Mouse (Mus musculus) erythroblast, adult 5-6 weeks (primary cell): ENCODE measurements around the gene Pdp2. TPM values are rescaled to one million over a fixed set of nuclear protein-coding genes. Genes with fewer than 3 reads are reported as not detected.
"Not testable (repeated sequence)": the region's sequence is repeated elsewhere in the genome, so short reads cannot be mapped to it uniquely, and the experiment has no call there.

Experiments used
- ATAC-seq: replicated peaks from 2 replicates; pipeline ENCODE4 v1.8.0; 2016; ENCODE audit warnings: moderate number of reproducible peaks, mild to moderate bottlenecking, moderate TSS enrichment, inconsistent platforms; ENCODE audit not compliant: poor library complexity, low FRiP score, severe bottlenecking
- total RNA-seq, 2 experiments: library from RNA; stranded (forward) in 1 of 2; stranded (reverse) in 1 of 2; fragments of 150-400 nt in 1 of 2; fragments of 200-764, 138-1000 nt in 1 of 2; gene quantifications; 2 replicates each; pipeline versions ENCODE4 v1.2.3 to v1.2.4; 2015 to 2017; ENCODE audit warnings: low replicate concordance in 2 of 2

Gene Pdp2
- total RNA-seq (2015; ENCODE audit: low replicate concordance) (0.38 and 1.7 TPM in 2 replicates), total RNA-seq (2017; ENCODE audit: low replicate concordance) (0.98 and 1.3 TPM in 2 replicates)

DNA sequence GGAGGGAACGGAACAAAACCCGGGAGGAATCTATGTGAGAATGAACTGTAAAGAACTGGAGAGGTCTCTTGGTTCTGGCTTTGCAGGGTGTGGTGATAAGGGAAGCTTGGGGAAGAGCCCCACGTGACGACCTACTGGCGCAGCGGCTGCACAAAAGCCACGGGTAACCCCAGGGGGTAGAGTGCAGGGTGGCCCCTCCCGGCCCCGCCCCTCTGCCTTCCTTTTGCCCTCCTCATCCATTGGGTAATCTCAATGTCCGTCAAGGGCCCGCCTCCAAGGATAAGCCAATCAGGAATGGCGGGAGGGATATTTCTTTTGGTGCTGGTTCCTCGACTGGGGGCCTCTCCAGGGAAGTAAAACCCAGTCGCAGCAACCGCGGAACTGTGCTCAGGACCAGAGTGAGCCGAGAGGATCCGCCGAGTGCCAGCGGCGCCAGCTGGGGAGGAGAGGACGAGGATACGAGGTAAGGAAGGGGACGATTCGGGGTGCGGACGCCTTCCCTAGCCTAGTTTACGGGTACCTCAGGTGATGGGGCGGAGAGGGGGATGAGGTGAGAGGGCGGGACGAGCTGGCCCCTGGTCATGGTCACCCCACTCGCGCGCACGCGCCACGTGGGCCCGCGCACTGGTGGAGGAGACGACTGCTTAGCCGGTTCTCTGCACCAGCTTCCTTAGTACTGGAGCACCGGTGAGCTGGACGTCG is at the start of gene Pdp2:
Pdp2 (plus strand) TSS at position 319 of the 702 bp plus-strand sequence.
- peak; percentile 93 for ATAC-seq

DNA sequence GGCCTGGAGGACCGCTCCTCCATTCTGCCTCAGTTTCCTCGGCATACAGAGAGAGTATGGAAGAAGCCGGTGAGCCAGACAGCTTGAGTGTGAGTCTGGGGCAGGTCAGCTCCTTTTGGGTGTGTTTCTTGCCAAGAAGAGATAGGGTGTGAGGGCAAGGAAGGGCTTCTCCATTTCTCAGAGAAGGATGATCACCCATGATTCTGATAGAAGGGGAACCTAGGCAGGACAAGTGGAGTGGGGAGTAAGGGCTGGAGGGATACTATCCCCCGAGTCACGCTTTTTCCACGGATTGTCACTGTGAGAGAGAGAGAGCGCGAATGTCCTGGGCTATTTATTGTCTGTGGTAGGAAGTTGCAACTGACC is 49.8 kb upstream of the Pdp2 start:
- ATAC-seq: no peak

- no peak for ATAC-seq
These were observed 49.1 kb upstream of the Pdp2 start for GRCm38 (mm10) chr8:104542160-104542559.

DNA sequence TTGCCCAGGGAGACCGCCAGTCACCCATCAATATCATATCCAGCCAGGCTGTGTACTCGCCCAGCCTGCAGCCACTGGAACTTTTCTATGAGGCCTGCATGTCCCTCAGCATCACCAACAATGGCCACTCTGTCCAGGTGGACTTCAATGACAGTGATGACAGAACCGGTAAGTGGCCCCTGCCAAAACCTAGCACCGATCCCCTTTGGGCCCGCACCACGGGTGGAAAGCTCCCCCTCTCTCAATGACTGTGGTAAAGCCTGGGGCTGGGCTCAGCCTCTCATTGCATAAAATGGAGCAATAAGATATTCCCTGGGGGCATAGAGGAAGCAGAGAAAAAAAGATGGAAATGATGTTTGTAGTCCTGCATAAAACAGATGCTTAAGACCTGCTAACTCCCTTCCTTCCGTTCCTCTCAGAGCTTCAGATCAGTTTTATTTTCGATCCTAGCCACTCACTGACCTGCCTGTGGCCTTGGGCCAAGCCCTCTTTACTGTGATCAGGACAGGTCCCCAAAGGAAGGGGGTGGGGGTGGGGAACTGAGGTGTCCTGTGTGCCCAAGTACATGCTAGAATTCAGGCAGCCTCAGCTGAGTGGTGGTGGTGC is 47.7 kb upstream of the Pdp2 start:
- ATAC-seq: no peak

DNA sequence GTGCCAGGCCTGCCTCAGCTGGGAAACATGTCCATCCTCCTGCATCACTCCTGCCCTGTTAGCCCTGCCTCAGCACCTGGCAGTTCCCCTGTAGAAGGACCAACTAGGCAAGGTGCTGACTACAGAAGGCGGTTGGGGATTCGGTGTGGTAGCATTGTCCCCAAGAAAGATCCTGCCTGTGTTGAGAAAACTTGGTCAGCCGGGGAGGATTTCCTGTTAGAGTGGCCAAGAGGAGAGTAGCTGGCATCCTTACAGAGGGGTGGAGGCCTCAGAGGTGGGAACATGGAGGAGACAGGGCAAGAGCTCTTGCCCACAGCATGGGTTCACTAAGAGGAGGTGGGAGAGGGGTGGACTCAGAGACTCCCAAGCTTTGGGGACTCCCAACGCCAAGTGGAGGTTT is 36.1 kb upstream of the Pdp2 start:
- no peak for ATAC-seq

DNA sequence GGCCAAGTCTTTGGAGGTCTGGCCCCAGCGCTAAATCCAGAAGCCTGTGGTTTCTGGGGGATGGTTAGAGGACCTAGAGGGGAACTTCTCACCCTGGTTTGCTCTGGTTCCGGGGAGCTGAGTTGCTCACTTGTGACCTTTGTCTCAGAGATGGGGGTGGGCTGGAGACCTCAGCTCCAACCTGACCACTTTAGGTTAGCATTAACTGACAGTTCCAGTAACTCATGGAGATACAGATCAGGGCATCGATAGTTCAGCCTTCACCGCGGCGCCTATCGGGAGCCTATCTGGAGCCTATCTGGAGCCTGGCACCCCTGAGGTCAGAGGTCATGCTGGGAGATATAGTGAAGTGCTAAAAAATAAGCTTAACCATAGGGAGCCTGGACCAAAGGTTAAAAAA is 34.0 kb upstream of the Pdp2 start:
- ATAC-seq: no peak

GRCm38 (mm10) chr8:104560731-104561130 is 30.5 kb upstream of the Pdp2 start:
- ATAC-seq: no peak

DNA sequence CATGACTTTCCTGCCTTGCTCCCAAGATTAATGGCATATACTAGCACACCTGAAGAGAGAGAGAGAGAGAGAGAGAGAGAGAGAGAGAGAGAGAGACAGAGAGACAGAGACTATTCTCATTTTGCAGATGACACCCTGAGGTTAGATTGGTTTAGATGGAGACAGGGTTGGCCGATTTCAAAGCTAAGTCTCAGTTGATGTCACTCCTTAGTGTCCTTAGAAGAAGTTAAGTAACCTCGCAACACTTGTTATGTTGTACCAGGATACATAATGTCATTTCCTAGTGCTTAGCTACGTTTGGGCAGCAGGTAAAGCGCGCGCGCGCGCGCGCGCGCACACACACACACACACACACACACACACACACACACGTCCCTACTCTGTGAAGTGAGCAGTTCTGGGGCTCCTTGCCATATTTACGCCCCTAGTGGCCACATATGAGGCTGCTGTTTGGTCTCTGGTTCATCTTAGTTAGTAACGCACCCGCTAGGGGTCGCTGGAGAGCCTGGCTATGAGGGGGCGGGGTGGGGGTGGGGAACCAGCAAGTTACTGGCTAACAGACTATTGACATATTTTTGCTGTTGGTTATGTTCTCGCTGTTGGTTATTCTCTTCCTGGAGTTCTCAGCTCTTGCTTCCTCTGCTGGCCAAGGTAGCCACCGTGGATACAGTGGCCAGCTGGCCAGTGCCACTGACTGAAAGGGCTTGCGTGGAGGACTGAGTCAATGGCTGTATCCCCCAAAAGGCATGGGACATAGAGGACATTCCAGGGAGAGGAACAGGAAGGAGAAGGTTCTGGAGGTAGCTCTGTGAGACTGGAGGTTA is 26.4 kb upstream of the Pdp2 start:
- peak; percentile 91 for ATAC-seq

GRCm38 (mm10) chr8:104565457-104565798 is 25.8 kb upstream of the Pdp2 start:
- ATAC-seq: no peak

- no peak for ATAC-seq
These were observed 21.7 kb upstream of the Pdp2 start for GRCm38 (mm10) chr8:104569559-104569958.

DNA sequence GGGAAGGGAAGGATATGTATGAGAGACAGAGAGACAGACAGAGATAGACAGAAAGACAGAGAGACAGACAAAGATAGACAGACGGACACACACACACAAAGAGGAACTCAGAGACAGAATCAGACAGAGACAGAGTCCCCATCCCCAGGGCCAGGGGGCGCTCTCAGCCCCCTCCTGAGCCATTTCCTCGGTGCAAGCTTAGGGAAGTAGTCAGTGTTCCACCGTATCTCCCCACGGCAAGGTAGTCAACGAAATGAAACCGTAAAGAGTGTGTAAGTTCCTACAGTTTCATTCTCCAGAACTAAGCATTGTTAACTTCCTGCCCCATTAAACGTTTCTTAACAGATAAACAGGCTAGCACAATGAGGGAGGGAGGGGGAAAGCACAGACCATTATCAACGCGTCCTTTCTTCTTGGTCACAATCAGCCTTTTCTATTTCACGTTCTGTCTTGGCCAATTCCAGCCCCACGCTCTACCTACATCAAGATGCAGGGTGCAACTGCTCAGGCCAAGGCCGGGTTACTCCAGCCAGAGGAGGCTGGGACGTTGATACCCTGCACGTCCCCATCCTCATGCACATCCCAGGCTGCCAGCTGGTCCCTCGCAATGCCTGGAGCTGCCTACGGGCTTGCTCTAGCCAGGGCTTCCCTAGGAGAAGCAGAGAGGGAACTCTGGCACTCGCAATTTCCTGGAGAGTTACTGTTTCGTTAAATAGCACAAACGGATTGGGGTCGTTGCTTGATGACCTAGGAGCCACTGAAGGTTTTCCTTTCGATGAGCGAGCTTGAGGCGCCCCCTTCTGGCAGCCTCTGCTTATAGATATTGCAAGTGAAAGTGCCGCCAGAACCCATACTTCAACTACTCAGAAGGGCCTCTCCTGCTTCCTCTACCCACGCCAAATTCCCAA is 20.6 kb upstream of the Pdp2 start:
- ATAC-seq: peak; percentile 86

DNA sequence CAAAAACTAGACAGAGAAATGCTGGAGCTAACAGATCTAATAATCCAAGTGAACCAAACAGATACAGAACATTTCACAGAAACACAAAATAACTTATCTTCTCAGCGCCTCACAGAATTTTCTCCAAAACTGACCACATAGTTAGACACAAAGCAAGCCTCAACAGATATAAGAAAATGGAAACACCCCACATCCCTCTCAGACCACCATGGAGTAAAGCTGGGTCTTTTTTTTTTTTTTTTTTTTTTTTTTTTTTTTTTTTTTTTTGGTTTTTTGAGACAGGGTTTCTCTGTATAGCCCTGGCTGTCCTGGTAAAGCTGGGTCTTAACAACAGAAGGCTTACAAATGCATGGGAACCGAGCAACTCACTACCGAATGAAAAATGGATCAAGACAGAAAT is 14.4 kb upstream of the Pdp2 start:
- no peak for ATAC-seq

GRCm38 (mm10) chr8:104577606-104578005 is 13.6 kb upstream of the Pdp2 start:
- not testable (repeated sequence) for ATAC-seq

GRCm38 (mm10) chr8:104584522-104584921 is 6.7 kb upstream of the Pdp2 start:
- no peak for ATAC-seq

DNA sequence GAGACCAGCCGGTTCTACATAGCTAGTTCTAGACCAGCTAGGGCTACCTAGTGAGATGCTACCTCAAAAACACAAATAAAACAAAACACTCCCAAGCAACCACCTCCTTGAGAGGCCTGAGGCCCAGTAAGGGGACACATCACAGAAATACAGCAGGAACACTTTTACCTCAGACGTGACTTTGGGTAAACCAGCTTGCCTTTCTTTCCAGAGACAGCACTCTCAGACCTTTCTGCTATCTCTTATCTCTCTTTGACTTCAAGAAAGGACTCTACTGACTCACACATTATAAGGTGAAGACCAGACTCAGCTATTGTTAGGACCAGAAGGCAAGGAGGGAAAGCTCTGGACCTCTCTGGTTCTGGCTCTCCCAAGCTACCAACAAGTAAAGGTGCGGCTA is 967 bp upstream of the Pdp2 start:
- no peak for ATAC-seq

- ATAC-seq: no peak
These were observed 605 bp downstream of the Pdp2 start for GRCm38 (mm10) chr8:104591856-104592255.

DNA sequence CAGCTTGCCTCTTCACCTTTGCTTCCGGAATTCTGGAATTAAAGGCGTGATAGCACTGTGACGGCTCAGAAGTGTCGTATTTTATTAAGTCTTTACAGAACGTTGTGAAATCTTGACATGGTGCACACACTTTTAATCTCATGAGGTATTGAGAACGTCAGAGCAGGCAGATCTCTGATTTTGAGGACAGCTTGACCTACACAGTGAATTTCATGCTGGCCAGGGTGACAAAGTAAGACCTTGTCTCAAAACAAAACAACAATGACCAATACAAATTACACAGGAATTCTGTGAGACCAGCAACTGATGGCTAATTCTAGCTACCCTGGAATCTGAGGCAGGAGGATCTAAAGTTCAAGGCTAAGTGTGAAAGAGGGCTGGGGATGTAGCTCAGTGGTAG is 1.3 kb downstream of the Pdp2 start:
- ATAC-seq: no peak

DNA sequence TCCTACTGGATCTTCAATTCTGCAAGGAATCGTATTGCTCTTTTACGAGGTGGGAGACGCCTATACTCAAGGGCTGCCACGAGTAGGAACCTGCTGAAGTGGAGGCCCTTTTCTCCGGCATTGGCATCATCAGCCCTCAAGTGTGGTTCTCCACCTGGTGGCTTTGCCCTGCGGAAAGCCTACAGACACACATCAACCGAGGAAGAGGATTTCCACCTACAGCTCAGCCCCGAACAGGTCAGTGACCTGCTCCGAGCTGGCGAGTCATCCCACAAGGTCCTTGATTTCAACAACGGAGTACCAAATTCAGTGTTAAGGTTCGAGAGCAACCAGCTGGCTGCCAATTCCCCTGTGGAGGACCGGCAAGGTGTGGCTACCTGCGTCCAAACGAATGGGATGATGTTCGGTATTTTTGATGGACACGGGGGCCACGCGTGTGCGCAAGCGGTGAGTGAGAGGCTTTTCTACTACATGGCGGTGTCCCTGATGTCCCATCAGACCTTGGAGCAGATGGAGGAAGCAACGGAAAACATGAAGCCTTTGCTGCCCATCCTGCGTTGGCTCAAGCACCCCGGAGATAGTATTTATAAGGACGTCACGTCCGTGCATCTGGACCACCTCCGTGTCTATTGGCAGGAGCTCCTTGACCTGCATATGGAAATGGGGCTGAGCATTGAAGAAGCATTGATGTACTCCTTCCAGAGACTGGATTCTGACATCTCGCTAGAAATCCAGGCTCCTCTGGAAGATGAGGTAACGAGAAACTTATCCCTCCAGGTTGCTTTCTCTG is 2.5 kb downstream of the Pdp2 start:
- no peak for ATAC-seq
